Mouse (Mus musculus): Measurements from ENCODE around the gene Smpdl3a. TPM values are rescaled to one million over a fixed set of nuclear protein-coding genes. Genes with fewer than 3 reads are reported as not detected.

Smpdl3a gene
- 9.0 and 13.4 TPM in 2 replicates for polyA plus RNA-seq (2014; fragmentation: Nextera tagmentation; extraction: Ambion mirVana)

DNA sequence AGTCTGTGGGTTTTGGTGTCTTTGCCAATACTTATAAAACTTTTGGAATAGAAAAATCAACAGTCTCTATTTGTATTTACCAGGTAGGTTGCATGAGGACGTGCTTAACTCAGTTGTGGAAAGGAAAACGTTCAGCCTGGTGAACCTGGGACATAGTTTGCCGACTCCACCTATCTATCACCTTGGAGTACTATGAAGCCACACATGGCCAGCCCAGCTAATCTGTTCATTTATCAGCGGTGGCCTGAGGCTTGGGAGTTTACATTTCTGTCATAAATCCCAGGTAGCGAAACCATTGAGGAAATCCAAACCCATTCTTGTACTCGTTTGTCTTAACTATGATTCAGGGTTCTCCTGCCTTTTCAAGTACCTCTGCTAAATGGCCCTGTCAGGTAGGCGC is at the start of gene Smpdl3a:
Smpdl3a (plus strand) TSS at position 318 of the 400 bp plus-strand sequence.
- Histone ChIP-seq H3K9ac (ENCODE audit: low read depth, low read length) (peak within 1 kb of the TSS; percentile 72), H3K9me3 (ENCODE audit: control insufficient read depth, low read length) (no peaks in the 10 kb centered on the region), H3K27ac (ENCODE audit: low read depth, low read length) (peak within 1 kb of the TSS; percentile 26; the same call in 1 of the 2 replicates), H3K27me3 (replicated peaks; ENCODE audit: control insufficient read depth, insufficient read depth, low read length) (no peaks in the 10 kb centered on the region; the same call in 1 of the 2 replicates), H3K36me3 (ENCODE audit: control insufficient read depth, insufficient read depth, low read length) (no peaks in the 10 kb centered on the region), H3K4me2 (peak within 1 kb of the TSS; percentile 87), H3K4me1 (replicated peaks; ENCODE audit: control insufficient read depth, insufficient read depth, low read length) (peaks cover 8% of the 10 kb centered on the region), H3K4me3 (ENCODE audit: low read depth, low read length) (peak within 1 kb of the TSS; percentile 61)
- DNase-seq (ENCODE audit: low spot score) (no peak), ATAC-seq (replicated peaks; ENCODE audit: low FRiP score) (no peak)
- 77% methylated on average over 7 of the region's 7 CpGs for WGBS

DNA sequence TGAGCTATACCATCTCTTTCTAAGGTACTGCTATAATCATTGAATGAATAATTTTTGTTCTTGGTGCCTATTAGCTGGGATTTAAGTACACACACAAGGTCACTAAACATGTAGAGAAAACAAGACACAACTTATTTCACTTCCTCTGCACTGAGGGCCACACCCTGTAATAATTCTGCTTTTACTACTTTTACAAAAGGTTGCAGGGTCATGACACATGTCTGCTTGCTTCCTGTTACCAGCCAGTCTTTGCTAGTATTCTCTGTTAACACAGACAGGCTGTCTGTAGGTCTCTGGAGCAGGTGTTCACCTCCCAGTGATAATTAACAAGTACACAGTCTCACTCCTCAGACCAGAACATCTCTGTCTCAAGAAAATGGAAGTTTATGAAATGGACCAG is 48.7 kb upstream of the Smpdl3a start:
- ATAC-seq (replicated peaks; ENCODE audit: low FRiP score) (no peak), DNase-seq (ENCODE audit: low spot score) (no peak)
- no peaks in the 10 kb centered on the region for H3K36me3 ChIP-seq (ENCODE audit: control insufficient read depth, insufficient read depth, low read length)
- H3K9ac ChIP-seq (ENCODE audit: low read depth, low read length): no peak overlapping the region
- H3K4me3 ChIP-seq (ENCODE audit: low read depth, low read length): no peak overlapping the region
- H3K9me3 ChIP-seq (ENCODE audit: control insufficient read depth, low read length): no peaks in the 10 kb centered on the region
- H3K27me3 ChIP-seq (replicated peaks; ENCODE audit: control insufficient read depth, insufficient read depth, low read length): no peaks in the 10 kb centered on the region
- H3K4me1 ChIP-seq (replicated peaks; ENCODE audit: control insufficient read depth, insufficient read depth, low read length): no peaks in the 10 kb centered on the region
- H3K4me2 ChIP-seq: no peak overlapping the region
- no peak overlapping the region for H3K27ac ChIP-seq (ENCODE audit: low read depth, low read length)

DNA sequence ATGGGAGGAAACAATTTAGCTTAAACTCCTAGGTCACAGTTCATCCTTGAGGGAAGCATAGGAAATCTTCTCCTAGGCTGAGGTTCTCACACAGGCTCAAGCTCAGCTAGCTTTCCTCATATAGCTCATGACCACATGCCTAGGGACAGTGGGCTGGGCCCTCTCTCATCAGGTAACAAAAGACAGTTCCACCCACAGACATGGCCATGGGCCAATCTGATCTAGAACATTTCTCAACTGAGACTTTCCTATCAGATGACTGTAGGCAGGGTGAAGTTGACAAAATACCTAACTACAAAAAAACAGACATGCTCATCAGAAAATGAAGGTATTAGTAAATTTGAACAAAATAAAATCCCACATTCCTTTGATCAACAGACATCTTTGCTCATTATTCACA is 47.0 kb upstream of the Smpdl3a start:
- Histone ChIP-seq H3K4me2 (no peak overlapping the region), H3K36me3 (ENCODE audit: control insufficient read depth, insufficient read depth, low read length) (no peaks in the 10 kb centered on the region), H3K9ac (ENCODE audit: low read depth, low read length) (no peak overlapping the region), H3K4me1 (replicated peaks; ENCODE audit: control insufficient read depth, insufficient read depth, low read length) (no peaks in the 10 kb centered on the region), H3K27me3 (replicated peaks; ENCODE audit: control insufficient read depth, insufficient read depth, low read length) (no peaks in the 10 kb centered on the region), H3K9me3 (ENCODE audit: control insufficient read depth, low read length) (no peaks in the 10 kb centered on the region), H3K4me3 (ENCODE audit: low read depth, low read length) (no peak overlapping the region), H3K27ac (ENCODE audit: low read depth, low read length) (no peak overlapping the region)
- no peak for ATAC-seq (replicated peaks; ENCODE audit: low FRiP score)
- no peak for DNase-seq (ENCODE audit: low spot score)

DNA sequence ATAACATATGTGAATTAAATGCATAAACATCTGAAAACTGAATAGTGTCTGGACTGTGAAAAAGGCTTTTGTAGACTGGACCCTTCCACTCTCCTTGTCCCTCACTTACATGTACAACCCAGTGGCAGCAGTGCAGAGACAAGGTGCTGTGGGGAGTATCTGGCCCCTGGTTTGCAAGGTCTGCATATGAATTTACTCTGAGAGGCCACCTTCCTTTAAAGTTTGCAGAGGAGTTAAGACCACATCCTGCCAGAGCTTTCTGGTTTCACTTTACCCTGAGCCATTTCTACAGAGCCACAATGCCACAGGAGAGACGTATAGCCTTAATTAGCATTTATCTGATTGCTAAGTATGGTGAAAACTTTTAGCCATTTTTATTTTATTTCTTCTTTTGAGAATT is 40.8 kb upstream of the Smpdl3a start:
- Histone ChIP-seq H3K9ac (ENCODE audit: low read depth, low read length) (no peak overlapping the region), H3K36me3 (ENCODE audit: control insufficient read depth, insufficient read depth, low read length) (no peaks in the 10 kb centered on the region), H3K27ac (ENCODE audit: low read depth, low read length) (no peak overlapping the region), H3K4me3 (ENCODE audit: low read depth, low read length) (no peak overlapping the region), H3K4me1 (replicated peaks; ENCODE audit: control insufficient read depth, insufficient read depth, low read length) (no peaks in the 10 kb centered on the region), H3K4me2 (no peak overlapping the region), H3K27me3 (replicated peaks; ENCODE audit: control insufficient read depth, insufficient read depth, low read length) (no peaks in the 10 kb centered on the region), H3K9me3 (ENCODE audit: control insufficient read depth, low read length) (no peaks in the 10 kb centered on the region)
- 71% methylated on average over 1 of the region's 1 CpGs for WGBS
- DNase-seq (ENCODE audit: low spot score): no peak
- ATAC-seq (replicated peaks; ENCODE audit: low FRiP score): no peak

DNA sequence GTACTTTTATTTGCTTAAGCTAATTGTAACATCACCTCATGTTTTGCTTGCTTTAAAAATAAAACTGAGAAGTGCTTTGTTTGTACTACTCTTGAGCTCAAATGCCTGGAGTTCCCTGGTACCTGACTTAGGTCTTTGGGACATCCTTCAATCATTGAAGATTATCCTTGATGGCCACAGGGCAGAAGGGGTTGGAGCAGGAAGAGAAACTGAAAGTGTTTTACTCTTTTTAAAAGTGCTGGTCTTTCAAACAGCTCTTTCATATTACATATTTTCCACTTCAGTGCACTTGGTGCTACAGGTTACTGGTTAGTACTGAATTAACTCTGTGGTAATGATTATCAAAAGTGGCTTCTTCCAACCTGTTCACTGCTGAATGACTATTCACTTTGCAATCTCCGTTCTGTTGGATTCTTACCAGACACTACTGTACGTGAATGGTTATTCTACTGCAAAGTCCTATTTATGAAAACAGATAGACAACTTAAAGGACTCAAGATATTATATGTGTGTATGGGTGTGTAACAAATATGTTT is 38.9 kb upstream of the Smpdl3a start:
- DNase-seq (ENCODE audit: low spot score) (no peak), ATAC-seq (replicated peaks; ENCODE audit: low FRiP score) (no peak)
- WGBS: 84% methylated on average over 2 of the region's 2 CpGs
- Histone ChIP-seq H3K9ac (ENCODE audit: low read depth, low read length) (no peak overlapping the region), H3K9me3 (ENCODE audit: control insufficient read depth, low read length) (no peaks in the 10 kb centered on the region), H3K27ac (ENCODE audit: low read depth, low read length) (no peak overlapping the region), H3K36me3 (ENCODE audit: control insufficient read depth, insufficient read depth, low read length) (no peaks in the 10 kb centered on the region), H3K4me3 (ENCODE audit: low read depth, low read length) (no peak overlapping the region), H3K4me2 (no peak overlapping the region), H3K27me3 (replicated peaks; ENCODE audit: control insufficient read depth, insufficient read depth, low read length) (no peaks in the 10 kb centered on the region), H3K4me1 (replicated peaks; ENCODE audit: control insufficient read depth, insufficient read depth, low read length) (no peaks in the 10 kb centered on the region)

DNA sequence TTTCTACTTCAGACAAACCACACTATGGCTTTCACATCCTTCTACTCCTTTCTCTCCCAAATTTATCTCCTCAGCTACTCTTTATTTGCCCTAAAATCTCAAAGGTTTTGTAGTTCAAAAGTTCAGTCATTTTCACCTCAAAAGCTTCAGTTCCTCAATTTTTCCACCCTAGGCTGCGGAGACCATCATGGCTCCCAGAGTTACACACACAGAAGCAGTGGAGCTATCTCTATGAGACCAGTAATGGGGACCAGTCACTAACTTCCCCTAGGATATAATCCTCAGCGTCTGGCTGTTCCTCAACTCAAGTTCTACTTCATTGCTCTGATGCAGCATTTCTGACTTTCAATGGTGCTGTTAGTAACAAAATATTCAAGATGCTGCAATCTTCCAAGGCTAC is 35.1 kb upstream of the Smpdl3a start:
- H3K27me3 ChIP-seq (replicated peaks; ENCODE audit: control insufficient read depth, insufficient read depth, low read length): no peaks in the 10 kb centered on the region

DNA sequence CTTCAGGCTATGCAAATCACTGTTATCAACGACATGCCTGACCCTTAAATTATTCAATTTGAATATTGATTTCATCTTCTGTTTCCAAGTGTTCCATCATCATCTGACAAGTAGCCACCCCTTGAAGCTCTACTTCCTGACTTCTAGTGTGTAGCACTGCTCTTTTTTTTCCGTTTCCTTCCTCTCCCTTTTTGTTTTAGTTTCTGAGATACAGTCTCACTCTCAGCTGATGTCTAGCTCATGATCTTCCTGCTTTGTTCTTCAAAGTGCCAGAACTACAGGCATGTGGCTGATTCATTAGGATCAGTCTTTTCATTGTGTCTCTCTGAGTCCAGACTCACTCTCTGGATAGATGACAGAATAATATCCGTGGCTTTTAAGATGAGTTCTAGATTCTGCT is 33.4 kb upstream of the Smpdl3a start:
- ATAC-seq (replicated peaks; ENCODE audit: low FRiP score) (no peak), DNase-seq (ENCODE audit: low spot score) (no peak)
- Histone ChIP-seq H3K27me3 (replicated peaks; ENCODE audit: control insufficient read depth, insufficient read depth, low read length) (no peaks in the 10 kb centered on the region), H3K4me3 (ENCODE audit: low read depth, low read length) (no peak overlapping the region), H3K27ac (ENCODE audit: low read depth, low read length) (no peak overlapping the region), H3K4me1 (replicated peaks; ENCODE audit: control insufficient read depth, insufficient read depth, low read length) (no peaks in the 10 kb centered on the region), H3K9ac (ENCODE audit: low read depth, low read length) (no peak overlapping the region), H3K9me3 (ENCODE audit: control insufficient read depth, low read length) (no peaks in the 10 kb centered on the region), H3K4me2 (no peak overlapping the region), H3K36me3 (ENCODE audit: control insufficient read depth, insufficient read depth, low read length) (no peaks in the 10 kb centered on the region)
- 50% methylated on average over 3 of the region's 3 CpGs for WGBS

More for the DNA sequence above, 35.1 kb upstream of the Smpdl3a start:
- Histone ChIP-seq H3K9me3 (ENCODE audit: control insufficient read depth, low read length) (no peaks in the 10 kb centered on the region), H3K27ac (ENCODE audit: low read depth, low read length) (no peak overlapping the region), H3K4me2 (no peak overlapping the region), H3K4me3 (ENCODE audit: low read depth, low read length) (no peak overlapping the region), H3K4me1 (replicated peaks; ENCODE audit: control insufficient read depth, insufficient read depth, low read length) (no peaks in the 10 kb centered on the region), H3K9ac (ENCODE audit: low read depth, low read length) (no peak overlapping the region), H3K36me3 (ENCODE audit: control insufficient read depth, insufficient read depth, low read length) (no peaks in the 10 kb centered on the region)
- whole genome bisulfite sequencing: 90% methylated on average over 2 of the region's 2 CpGs
- DNase-seq (ENCODE audit: low spot score) (no peak), ATAC-seq (replicated peaks; ENCODE audit: low FRiP score) (no peak)

DNA sequence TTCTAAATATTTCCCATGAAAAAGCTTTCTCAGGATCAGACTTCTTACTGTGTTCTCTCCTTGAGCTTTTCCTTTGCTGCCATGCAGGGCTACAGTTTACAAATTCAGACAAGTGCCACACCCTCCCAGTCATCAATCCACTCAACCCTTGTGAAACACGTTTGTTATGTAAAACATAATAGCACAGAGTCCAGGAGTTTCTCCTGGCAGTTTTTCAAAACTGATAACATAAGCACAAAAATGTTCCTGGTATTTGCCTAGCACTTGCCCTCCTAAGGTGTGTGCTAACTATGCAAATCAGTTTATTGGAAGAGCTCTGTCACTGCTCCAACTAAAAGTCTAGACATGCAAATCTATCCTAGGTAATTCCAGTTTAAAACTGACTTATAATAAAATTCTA is 31.1 kb upstream of the Smpdl3a start:
- no peak for DNase-seq (ENCODE audit: low spot score)

DNA sequence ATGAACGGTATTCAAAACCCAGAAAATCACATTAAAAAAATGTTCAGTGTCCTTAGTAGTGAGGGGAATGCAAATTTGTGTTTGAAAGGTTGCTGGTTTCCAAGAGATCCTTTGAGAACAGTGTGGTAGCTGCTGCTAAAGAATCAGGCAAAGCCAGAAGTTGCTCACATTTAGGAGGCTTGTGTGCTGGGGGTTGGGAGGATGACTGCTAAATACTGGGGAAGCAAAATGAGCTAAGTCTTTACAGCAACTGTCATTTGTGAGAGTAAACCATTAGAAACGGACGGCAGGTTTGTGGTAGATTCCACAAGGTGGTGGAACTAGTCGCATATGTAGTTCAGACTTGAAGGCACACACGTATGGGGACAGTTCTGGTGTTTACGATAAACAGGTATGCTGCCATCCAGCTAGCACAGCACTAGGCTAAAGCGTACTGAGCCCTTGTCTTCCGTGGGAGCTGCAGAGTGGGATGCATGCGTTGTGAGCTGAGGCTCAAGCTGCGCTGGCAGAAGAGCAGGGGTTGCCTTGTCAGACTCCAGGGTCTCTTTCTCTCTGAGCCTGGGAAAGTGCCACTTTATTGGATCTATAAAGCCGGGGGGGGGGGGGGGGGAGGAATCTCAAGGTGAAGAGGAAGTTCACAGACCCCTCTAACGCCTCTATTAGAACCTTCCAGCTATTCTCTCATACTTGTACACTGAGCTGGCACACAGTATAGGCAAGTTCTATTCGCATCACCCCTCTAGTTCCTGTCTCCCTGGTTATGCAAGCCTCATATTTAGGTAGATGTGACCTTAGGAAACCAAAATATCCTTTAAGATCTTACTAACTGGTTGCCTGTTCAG is 10.6 kb upstream of the Smpdl3a start:
- H3K27ac ChIP-seq (ENCODE audit: low read depth, low read length): no peak overlapping the region
- H3K9me3 ChIP-seq (ENCODE audit: control insufficient read depth, low read length): no peaks in the 10 kb centered on the region
- H3K4me2 ChIP-seq: no peak overlapping the region
- no peaks in the 10 kb centered on the region for H3K27me3 ChIP-seq (replicated peaks; ENCODE audit: control insufficient read depth, insufficient read depth, low read length)
- H3K4me3 ChIP-seq (ENCODE audit: low read depth, low read length): no peak overlapping the region
- DNase-seq (ENCODE audit: low spot score) (no peak), ATAC-seq (replicated peaks; ENCODE audit: low FRiP score) (no peak)
- no peaks in the 10 kb centered on the region for H3K4me1 ChIP-seq (replicated peaks; ENCODE audit: control insufficient read depth, insufficient read depth, low read length)
- WGBS: 55% methylated on average over 12 of the region's 13 CpGs
- no peak overlapping the region for H3K9ac ChIP-seq (ENCODE audit: low read depth, low read length)
- H3K36me3 ChIP-seq (ENCODE audit: control insufficient read depth, insufficient read depth, low read length): no peaks in the 10 kb centered on the region

More for the DNA sequence above, 31.1 kb upstream of the Smpdl3a start:
- Histone ChIP-seq H3K4me1 (replicated peaks; ENCODE audit: control insufficient read depth, insufficient read depth, low read length) (no peaks in the 10 kb centered on the region), H3K9ac (ENCODE audit: low read depth, low read length) (no peak overlapping the region), H3K4me2 (no peak overlapping the region), H3K36me3 (ENCODE audit: control insufficient read depth, insufficient read depth, low read length) (no peaks in the 10 kb centered on the region), H3K27me3 (replicated peaks; ENCODE audit: control insufficient read depth, insufficient read depth, low read length) (no peaks in the 10 kb centered on the region), H3K4me3 (ENCODE audit: low read depth, low read length) (no peak overlapping the region), H3K27ac (ENCODE audit: low read depth, low read length) (no peak overlapping the region), H3K9me3 (ENCODE audit: control insufficient read depth, low read length) (no peaks in the 10 kb centered on the region)
- 47% methylated on average over 1 of the region's 1 CpGs for WGBS
- no peak for ATAC-seq (replicated peaks; ENCODE audit: low FRiP score)

All from liver, embryonic 11.5 days (tissue).